Mouse (Mus musculus) mesoderm, embryonic 11.5 days (tissue): Measurements from ENCODE around the gene Creb3.
A peak's percentile ranks its signal among the peaks of the same experiment; 100 is the strongest.
"Not testable (repeated sequence)": the region's sequence is repeated elsewhere in the genome, so short reads cannot be mapped to it uniquely, and the experiment has no call there.

ENCODE experiments used
- DNase-seq: peaks from one replicate; pipeline ENCODE4 v3.0.0-alpha.2; 2012; ENCODE audit warnings: low read depth, low spot score

Creb3 gene

GRCm38 (mm10) chr4:43561997-43562768 lies at the start of gene Creb3, which contains the start of gene Tln1:
Gene Creb3 (plus strand): TSS chr4:43562332.
Gene Tln1 (minus strand): TSS chr4:43562691.
- DNase-seq = peak; percentile 95

- no peak for DNase-seq
These were observed 49.5 kb upstream of the Creb3 start for GRCm38 (mm10) chr4:43512653-43513052.

- no peak for DNase-seq
These were observed 48.8 kb upstream of the Creb3 start for GRCm38 (mm10) chr4:43513300-43513699.

- no peak for DNase-seq
These were observed 48.3 kb upstream of the Creb3 start for GRCm38 (mm10) chr4:43513791-43514190.

- DNase-seq = no peak
These were observed 46.1 kb upstream of the Creb3 start for GRCm38 (mm10) chr4:43515764-43516708.

- DNase-seq = no peak
These were observed 42.6 kb upstream of the Creb3 start for GRCm38 (mm10) chr4:43519551-43519950.

GRCm38 (mm10) chr4:43519956-43520355 lies 42.2 kb upstream of the Creb3 start:
- peak; percentile 89 for DNase-seq

- DNase-seq = no peak
These were observed 34.3 kb upstream of the Creb3 start for GRCm38 (mm10) chr4:43527880-43528279.

- DNase-seq = no peak
These were observed 33.6 kb upstream of the Creb3 start for GRCm38 (mm10) chr4:43528487-43528886.

- no peak for DNase-seq
These were observed 32.0 kb upstream of the Creb3 start for GRCm38 (mm10) chr4:43530081-43530501.

- peak; percentile 80 for DNase-seq
These were observed 31.6 kb upstream of the Creb3 start for GRCm38 (mm10) chr4:43530581-43530980.

- no peak for DNase-seq
These were observed 28.9 kb upstream of the Creb3 start for GRCm38 (mm10) chr4:43533270-43533669.

- DNase-seq = no peak
These were observed 26.5 kb upstream of the Creb3 start for GRCm38 (mm10) chr4:43535628-43536027.

- no peak for DNase-seq
These were observed 26.1 kb upstream of the Creb3 start for GRCm38 (mm10) chr4:43536031-43536430.

- no peak for DNase-seq
These were observed 20.1 kb upstream of the Creb3 start for GRCm38 (mm10) chr4:43542044-43542443.

- DNase-seq = no peak
These were observed 15.6 kb upstream of the Creb3 start for GRCm38 (mm10) chr4:43546375-43547047.

GRCm38 (mm10) chr4:43547160-43547559 lies 15.0 kb upstream of the Creb3 start:
- no peak for DNase-seq

- DNase-seq = no peak
These were observed 13.1 kb upstream of the Creb3 start for GRCm38 (mm10) chr4:43549055-43549454.

GRCm38 (mm10) chr4:43551854-43552253 lies 10.3 kb upstream of the Creb3 start:
- not testable (repeated sequence) for DNase-seq

GRCm38 (mm10) chr4:43552437-43552836 lies 9.7 kb upstream of the Creb3 start:
- no peak for DNase-seq

- DNase-seq = no peak
These were observed 8.2 kb upstream of the Creb3 start for GRCm38 (mm10) chr4:43553891-43554290.

GRCm38 (mm10) chr4:43555926-43556325 lies 6.2 kb upstream of the Creb3 start:
- no peak for DNase-seq
